Mouse (Mus musculus) heart, embryonic 12.5 days (tissue): Measurements from ENCODE around the gene Gm49721. TPM values are rescaled to one million over a fixed set of nuclear protein-coding genes. Genes with fewer than 3 reads are reported as not detected.
"Not testable (repeated sequence)": the region's sequence is repeated elsewhere in the genome, so short reads cannot be mapped to it uniquely, and the experiment has no call there.

ENCODE experiments used
- ATAC-seq: fragments of 200-750 bp; cut with Nextera tagmentation; 2 replicates; pipeline ENCODE4 v1.8.0; 2017; ENCODE audit warnings: moderate TSS enrichment, moderate library complexity; ENCODE audit not compliant: insufficient number of reproducible peaks, low FRiP score
- H3K27ac ChIP-seq: fragments of 300-500 bp; sonication (generic); 2 replicates; pipeline ENCODE4 v1.5.1; 2016; ENCODE audit warnings: mild to moderate bottlenecking, moderate library complexity; ENCODE audit not compliant: poor library complexity, severe bottlenecking
- H3K27me3 ChIP-seq: fragments of 300-500 bp; sonication (generic); replicated peaks from 2 replicates; pipeline ENCODE4 v1.6.1; 2016; ENCODE audit warnings: mild to moderate bottlenecking, moderate library complexity
- H3K36me3 ChIP-seq: fragments of 300-500 bp; sonication (generic); 2 replicates; pipeline ENCODE4 v1.6.1; 2016; ENCODE audit warnings: mild to moderate bottlenecking, moderate library complexity
- H3K4me1 ChIP-seq: fragments of 300-500 bp; sonication (generic); replicated peaks from 2 replicates; pipeline ENCODE4 v1.6.1; 2016; ENCODE audit warnings: mild to moderate bottlenecking
- H3K4me2 ChIP-seq: fragments of 300-500 bp; sonication (generic); 2 replicates; pipeline ENCODE4 v1.6.1; 2016; ENCODE audit warnings: mild to moderate bottlenecking, moderate library complexity
- H3K4me3 ChIP-seq: fragments of 300-500 bp; sonication (generic); 2 replicates; pipeline ENCODE4 v1.5.1; 2016; ENCODE audit warnings: mild to moderate bottlenecking
- H3K9ac ChIP-seq: fragments of 300-500 bp; sonication (generic); 2 replicates; pipeline ENCODE4 v1.6.1; 2016; ENCODE audit warnings: mild to moderate bottlenecking, moderate library complexity
- H3K9me3 ChIP-seq: fragments of 300-500 bp; sonication (generic); replicated peaks from 2 replicates; pipeline ENCODE4 v1.6.1; 2016; ENCODE audit warnings: mild to moderate bottlenecking, moderate library complexity
- WGBS: fragments of 180-500 bp; shearing (Covaris S2); methylation state at CpG from one replicate; pipeline ENCODE4 v1.1.7; 2016; 5-methylcytosine and 5-hydroxymethylcytosine counted together
- polyA plus RNA-seq: library from polyadenylated mRNA; unstranded; fragments of >200 nt; fragmentation: Nextera tagmentation; extraction: Ambion mirVana; gene quantifications from 2 replicates; pipeline ENCODE4 v1.2.1, GENCODE M21; 2016

Gene Gm49721
- polyA plus RNA-seq, 1 experiment from 2014 or later: 0.19 TPM

DNA sequence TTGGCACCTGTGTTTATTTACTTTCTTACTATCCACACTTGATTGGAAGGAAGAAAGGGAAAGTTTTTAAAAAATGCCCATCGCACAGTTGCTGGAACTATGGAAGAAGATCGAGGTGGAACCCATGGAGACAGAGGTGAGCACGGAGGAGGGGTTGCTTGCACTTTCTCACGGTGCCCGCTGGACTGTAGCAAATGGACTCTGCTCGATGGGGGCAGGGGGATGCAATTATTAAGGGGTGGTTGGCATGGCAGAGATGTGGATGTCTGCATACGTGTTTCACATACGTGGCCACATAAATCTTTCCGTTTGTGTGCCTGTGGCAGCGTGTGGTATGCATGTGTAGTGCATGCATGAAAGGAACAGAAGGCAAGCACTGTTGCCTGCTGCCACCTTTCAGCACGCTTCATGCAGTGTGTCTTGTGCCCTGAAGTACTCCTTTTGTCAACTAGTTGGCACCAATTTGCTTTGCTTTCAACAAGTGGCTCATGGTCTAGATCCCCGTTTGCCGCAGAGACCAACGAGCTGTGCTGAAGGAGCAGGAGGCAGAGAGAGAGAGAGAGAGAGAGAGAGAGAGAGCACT lies 47.2 kb downstream of the Gm49721 start:
- not testable (repeated sequence) for ATAC-seq, H3K27ac ChIP-seq, H3K4me2 ChIP-seq, H3K4me1 ChIP-seq, H3K36me3 ChIP-seq, H3K9ac ChIP-seq, H3K9me3 ChIP-seq, H3K4me3 ChIP-seq, H3K27me3 ChIP-seq
- whole genome bisulfite sequencing: 42% methylated on average over 3 of the region's 14 CpGs

DNA sequence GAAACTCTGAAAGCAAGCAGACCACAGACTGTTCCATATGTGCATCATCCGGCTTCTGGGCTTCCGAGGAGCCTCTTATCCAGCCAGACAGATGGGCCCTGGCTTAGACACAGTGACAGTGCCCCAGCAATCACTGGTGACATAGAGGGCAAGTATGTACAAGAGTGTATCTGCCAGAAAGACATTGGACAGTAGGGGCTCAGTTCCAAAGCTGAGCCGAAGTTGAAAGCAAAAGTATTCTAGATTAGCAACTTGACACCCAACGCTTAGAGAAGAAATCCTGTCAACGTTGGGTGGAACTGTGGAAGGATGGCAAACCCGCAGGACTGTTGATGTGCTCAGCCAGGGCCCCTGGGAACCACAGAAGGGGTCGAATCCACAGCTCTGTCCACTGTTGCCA lies 51.5 kb downstream of the Gm49721 start:
- H3K9ac ChIP-seq, H3K9me3 ChIP-seq, H3K4me1 ChIP-seq, H3K4me2 ChIP-seq, H3K36me3 ChIP-seq, ATAC-seq, H3K27ac ChIP-seq, H3K4me3 ChIP-seq, H3K27me3 ChIP-seq: not testable (repeated sequence)
- WGBS: 46% methylated on average over 5 of the region's 7 CpGs

DNA sequence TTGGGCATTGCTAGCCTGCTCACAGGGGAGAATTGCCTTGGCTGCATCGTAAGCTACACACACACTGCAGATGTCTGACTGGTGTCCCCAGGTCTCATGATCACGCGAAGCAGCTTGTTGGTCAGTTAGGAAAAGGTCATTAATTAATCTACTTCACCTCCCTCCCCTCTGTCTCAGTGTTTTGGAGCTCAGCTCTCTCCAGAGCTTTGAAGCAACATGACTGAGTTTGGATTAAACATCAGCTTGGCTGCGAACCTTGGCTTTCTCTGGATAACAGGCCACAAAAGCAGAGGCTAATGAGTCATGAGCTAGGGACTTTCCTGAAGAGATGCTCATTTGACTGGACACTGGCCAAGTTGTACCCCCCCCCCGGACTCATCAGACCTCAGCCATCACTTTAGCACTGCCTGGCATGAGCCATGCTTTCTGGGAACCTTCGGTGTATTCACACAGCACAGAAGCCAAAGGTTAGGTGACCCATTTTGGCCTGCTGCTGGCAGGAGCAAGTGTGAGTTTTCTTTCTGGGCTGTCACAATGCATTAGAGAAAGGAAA lies 52.0 kb downstream of the Gm49721 start:
- H3K9ac ChIP-seq, H3K4me2 ChIP-seq, H3K4me1 ChIP-seq, H3K36me3 ChIP-seq, H3K27ac ChIP-seq, H3K27me3 ChIP-seq, ATAC-seq, H3K9me3 ChIP-seq, H3K4me3 ChIP-seq: not testable (repeated sequence)
- WGBS: 70% methylated on average over 3 of the region's 6 CpGs

DNA sequence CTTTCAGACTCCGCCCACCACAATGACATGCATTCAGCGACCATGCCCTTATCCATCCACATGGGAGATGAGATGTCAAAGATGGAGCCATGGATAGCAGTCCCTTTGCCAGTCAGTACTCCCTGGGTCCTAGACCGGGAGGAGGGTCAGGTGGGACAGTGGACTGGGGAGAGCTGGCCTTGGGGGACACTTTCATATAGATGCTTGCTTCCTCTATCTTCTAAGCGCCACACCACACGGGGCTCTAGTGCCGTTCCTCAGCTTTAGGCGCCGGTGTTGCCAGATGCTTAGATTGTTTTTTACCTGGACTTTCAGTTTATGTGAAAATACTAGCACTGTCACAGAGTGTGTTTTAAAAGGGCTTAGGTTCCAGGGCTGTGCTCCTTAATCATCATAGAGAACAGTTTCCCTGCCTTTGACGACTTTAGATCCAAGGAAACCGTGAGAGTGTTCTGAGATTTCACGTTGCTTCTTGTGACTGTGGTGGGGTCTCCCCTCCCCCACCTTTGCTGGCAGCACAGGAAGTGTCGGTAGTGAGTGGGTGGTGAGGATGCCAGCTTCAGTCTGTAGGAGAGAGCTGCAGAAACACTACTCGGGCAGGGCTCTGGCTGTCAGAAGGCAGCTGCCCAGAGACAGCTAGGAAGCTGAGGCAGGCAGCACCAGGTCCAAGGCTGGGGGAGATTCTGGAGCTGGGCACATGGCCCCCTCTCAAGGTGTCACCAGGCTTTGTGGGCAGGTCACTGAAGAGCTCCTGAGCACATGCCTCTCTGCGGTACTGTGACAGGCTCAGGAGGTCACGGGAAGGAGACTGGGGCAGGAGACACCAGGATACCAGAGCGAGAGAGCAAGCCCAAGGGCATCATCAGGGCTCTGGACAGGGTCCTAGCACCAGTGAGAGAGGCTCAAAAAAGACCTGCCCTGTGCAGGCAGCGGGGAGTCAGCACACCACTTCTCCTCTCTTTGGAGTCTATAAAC lies 54.8 kb downstream of the Gm49721 start:
- WGBS: 62% methylated on average over 3 of the region's 17 CpGs
- not testable (repeated sequence) for H3K27ac ChIP-seq, H3K4me1 ChIP-seq, H3K27me3 ChIP-seq, H3K4me3 ChIP-seq, ATAC-seq, H3K4me2 ChIP-seq, H3K9ac ChIP-seq, H3K9me3 ChIP-seq, H3K36me3 ChIP-seq

DNA sequence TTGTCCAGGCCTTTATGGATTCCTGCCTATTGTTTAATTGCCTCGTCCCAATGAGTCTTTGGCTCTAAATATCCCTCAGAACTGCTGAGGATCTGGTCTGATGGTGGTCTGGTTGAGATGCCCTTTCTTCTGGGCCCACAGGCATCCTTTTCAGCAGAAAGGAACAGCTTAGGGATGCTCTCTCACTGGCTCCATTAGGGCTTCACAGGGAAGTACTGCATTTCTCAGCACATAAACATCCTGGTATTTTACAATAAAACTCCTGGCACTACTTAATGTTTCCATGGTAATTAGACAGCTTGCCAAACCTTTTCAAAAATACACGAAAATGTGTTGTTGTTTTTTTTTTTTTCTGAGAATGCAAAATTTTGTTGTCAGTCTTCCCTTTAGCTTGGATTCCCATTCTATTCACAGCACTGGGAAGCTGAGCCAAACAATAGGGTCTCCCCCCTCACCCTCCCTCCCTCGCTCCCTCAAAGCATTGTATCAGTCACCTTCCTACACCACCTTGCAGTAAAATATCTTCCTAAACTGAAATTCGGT lies 90.4 kb downstream of the Gm49721 start:
- H3K9me3 ChIP-seq, H3K4me1 ChIP-seq, H3K36me3 ChIP-seq, H3K4me2 ChIP-seq, H3K9ac ChIP-seq, H3K27me3 ChIP-seq, ATAC-seq, H3K4me3 ChIP-seq, H3K27ac ChIP-seq: not testable (repeated sequence)
- WGBS: 78% methylated on average over 2 of the region's 4 CpGs

DNA sequence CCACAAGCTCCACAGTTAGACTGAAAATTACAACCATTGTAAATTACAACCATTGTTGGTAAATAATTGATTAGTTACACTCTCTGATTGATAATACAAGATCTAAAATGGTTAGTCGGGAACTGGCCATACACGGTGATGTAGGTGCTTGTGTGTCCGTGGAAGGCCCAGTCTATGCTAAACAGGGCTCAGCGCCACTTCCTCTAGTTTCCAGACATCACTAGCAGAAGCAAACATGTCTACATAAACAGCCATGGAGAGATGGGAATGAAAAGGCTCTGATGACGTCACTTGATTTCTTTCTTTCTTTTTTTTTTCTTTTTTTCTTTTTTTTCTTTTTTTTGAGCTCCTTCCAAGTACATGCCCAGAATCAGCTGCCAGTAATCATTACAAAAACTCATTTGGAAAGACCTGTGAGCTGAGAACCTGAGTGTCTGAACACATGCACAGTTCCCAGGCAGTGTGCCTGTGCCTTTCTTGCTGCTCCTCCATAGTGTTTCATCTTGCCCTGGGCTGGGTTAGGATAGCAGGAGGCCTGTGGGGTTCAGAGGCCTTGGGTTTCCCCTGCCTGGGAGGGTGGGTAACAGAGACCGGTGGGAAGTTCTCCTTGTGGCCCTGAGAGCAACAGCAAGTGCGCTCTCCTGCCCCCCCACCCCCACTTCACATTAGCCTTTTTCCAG lies 91.0 kb downstream of the Gm49721 start:
- not testable (repeated sequence) for H3K27ac ChIP-seq, H3K4me1 ChIP-seq, H3K4me3 ChIP-seq, H3K9ac ChIP-seq, H3K9me3 ChIP-seq, H3K36me3 ChIP-seq, H3K27me3 ChIP-seq, ATAC-seq, H3K4me2 ChIP-seq
- WGBS: 76% methylated on average over 7 of the region's 7 CpGs

DNA sequence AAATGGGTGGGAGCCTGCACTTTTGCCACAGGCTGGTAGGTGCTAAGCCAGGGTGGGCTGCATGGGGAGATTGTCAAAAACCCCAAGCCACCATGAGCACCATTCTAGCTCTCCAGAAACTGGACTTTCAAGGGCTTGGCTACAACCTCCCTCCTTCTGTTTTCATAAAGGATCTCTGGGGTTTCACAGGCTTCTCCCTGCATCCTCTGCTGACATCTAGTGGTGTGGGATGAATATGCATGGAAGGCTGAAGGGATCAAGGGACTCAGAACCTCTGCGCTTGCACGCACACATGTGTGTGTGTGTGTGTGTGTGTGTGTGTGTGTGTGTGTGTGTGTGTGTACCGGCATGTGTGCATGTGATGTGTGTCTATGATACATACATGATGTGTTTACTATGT lies 95.8 kb downstream of the Gm49721 start:
- H3K4me3 ChIP-seq, H3K4me1 ChIP-seq, H3K27ac ChIP-seq, H3K9ac ChIP-seq, H3K4me2 ChIP-seq, H3K9me3 ChIP-seq, H3K36me3 ChIP-seq, ATAC-seq, H3K27me3 ChIP-seq: not testable (repeated sequence)
- 26% methylated on average over 3 of the region's 3 CpGs for WGBS

DNA sequence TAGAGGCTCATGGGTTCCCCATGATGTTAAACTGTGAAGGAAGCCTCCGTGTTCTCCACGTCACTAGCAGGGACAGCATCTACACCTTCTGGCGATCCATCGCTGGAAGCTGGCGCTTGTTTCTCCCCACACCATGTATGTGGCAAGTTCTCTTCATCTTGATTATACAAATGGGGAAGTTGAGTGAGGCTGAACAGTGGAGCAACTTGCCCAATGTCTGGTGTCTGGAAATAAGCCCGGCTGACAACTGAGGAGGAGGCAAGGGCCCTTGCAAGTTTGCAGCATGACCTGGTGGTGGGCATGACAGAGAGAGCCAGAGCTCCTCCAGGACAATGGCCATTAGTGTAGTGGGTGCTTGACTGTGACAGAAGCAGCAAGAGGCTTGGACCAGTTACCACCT lies 96.8 kb downstream of the Gm49721 start:
- H3K9ac ChIP-seq, H3K9me3 ChIP-seq, H3K4me3 ChIP-seq, ATAC-seq, H3K36me3 ChIP-seq, H3K27me3 ChIP-seq, H3K4me1 ChIP-seq, H3K27ac ChIP-seq, H3K4me2 ChIP-seq: not testable (repeated sequence)
- WGBS: 81% methylated on average over 5 of the region's 6 CpGs

DNA sequence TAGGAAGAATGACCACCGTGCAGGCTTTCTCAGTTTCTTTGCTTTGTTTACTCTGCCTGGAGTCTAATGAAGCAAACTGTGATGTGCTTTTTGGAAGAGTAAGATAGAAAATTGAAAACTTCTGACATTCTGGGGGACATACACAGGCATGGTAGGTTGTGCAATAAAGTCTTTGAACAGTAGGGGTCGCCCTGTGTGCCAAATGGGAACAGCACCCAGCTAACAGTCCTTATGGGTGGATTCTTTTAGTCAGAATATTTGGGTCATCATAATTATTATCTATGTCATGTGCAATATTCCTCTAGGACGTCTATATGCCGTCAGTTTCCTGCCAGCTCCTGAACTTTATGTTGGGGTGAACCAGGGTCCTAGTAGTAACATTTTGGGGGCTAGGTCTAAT lies 100.9 kb downstream of the Gm49721 start:
- not testable (repeated sequence) for H3K9me3 ChIP-seq, H3K36me3 ChIP-seq, H3K4me2 ChIP-seq, H3K4me3 ChIP-seq, H3K9ac ChIP-seq, H3K27ac ChIP-seq, H3K27me3 ChIP-seq, ATAC-seq, H3K4me1 ChIP-seq
- 0% methylated on average over 1 of the region's 4 CpGs for WGBS

DNA sequence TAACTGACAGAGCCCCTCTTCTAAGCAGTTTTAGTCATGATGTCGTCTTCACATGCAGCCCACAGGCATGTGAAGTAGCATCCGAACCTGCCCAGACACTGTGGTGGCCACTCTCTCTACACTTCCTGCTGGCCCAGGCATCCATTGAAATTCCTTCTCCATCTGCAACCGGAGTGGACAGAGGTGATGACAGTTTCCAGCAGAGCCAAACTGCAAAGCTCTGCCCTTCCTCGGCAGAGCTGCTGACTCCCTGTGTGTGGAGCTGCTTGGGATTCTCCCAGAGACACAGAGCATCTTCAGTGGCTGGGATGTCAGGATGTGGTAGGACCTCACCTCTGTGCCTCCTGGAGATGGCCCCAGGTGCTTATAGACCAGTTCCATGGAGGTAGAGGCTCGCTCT lies 105.8 kb downstream of the Gm49721 start:
- H3K4me1 ChIP-seq, H3K27ac ChIP-seq, H3K9me3 ChIP-seq, H3K4me3 ChIP-seq, H3K9ac ChIP-seq, H3K36me3 ChIP-seq, H3K4me2 ChIP-seq, H3K27me3 ChIP-seq: not testable (repeated sequence)
- peak; percentile 46; the same call in 1 of the 2 replicates for ATAC-seq
- 60% methylated on average over 1 of the region's 5 CpGs for WGBS
